Mouse (Mus musculus) c-Kit-positive CD71-positive TER-119-positive erythroid progenitor cells, embryonic 14.5 days (primary cell): Measurements from ENCODE around the gene Coro7.
"Not testable (repeated sequence)": the region's sequence is repeated elsewhere in the genome, so short reads cannot be mapped to it uniquely, and the experiment has no call there.

ENCODE experiments used
- DNase-seq: peaks from one replicate; pipeline ENCODE4 v3.0.0-alpha.2; 2013; ENCODE audit warnings: low spot score

The Coro7 gene

GRCm38 (mm10) chr16:4679121-4680018, at the start of gene Coro7:
Gene Coro7, minus strand, starts transcription at chr16:4679777.
- DNase-seq = peak; percentile 93

GRCm38 (mm10) chr16:4727963-4728362, 48.4 kb upstream of the Coro7 start:
- no peak for DNase-seq

- DNase-seq = no peak
These were observed 47.9 kb upstream of the Coro7 start for GRCm38 (mm10) chr16:4727526-4727925.

GRCm38 (mm10) chr16:4726528-4727128, 47.1 kb upstream of the Coro7 start:
- peak; percentile 34 for DNase-seq

- peak; percentile 90 for DNase-seq
These were observed 46.4 kb upstream of the Coro7 start, which contains the start of gene Hmox2 for GRCm38 (mm10) chr16:4725780-4726527. Gene Hmox2, plus strand, starts transcription at chr16:4726361.

GRCm38 (mm10) chr16:4725266-4725665, 45.7 kb upstream of the Coro7 start:
- DNase-seq = no peak

- no peak for DNase-seq
These were observed 43.3 kb upstream of the Coro7 start for GRCm38 (mm10) chr16:4722915-4723209.

GRCm38 (mm10) chr16:4722128-4722914, 42.7 kb upstream of the Coro7 start:
- no peak for DNase-seq

- DNase-seq = peak; percentile 77
These were observed 39.4 kb upstream of the Coro7 start, which contains the start of gene Nmral1 for GRCm38 (mm10) chr16:4718753-4719518. Gene Nmral1, minus strand, starts transcription at chr16:4719356.

GRCm38 (mm10) chr16:4717866-4718265, 38.3 kb upstream of the Coro7 start:
- DNase-seq = no peak

GRCm38 (mm10) chr16:4713861-4714710, 34.5 kb upstream of the Coro7 start:
- no peak for DNase-seq

- no peak for DNase-seq
These were observed 31.6 kb upstream of the Coro7 start for GRCm38 (mm10) chr16:4711173-4711572.

- no peak for DNase-seq
These were observed 26.0 kb upstream of the Coro7 start for GRCm38 (mm10) chr16:4705541-4705940.

GRCm38 (mm10) chr16:4702646-4703045, 23.1 kb upstream of the Coro7 start:
- no peak for DNase-seq

- no peak for DNase-seq
These were observed 21.6 kb upstream of the Coro7 start for GRCm38 (mm10) chr16:4701211-4701610.

- DNase-seq = not testable (repeated sequence)
These were observed 9.8 kb upstream of the Coro7 start for GRCm38 (mm10) chr16:4689371-4689770.

- DNase-seq = peak; percentile 51
These were observed 4.8 kb upstream of the Coro7 start for GRCm38 (mm10) chr16:4684457-4684791.

- DNase-seq = peak; percentile 94
These were observed 4.2 kb upstream of the Coro7 start for GRCm38 (mm10) chr16:4683581-4684456.

GRCm38 (mm10) chr16:4683193-4683580, 3.6 kb upstream of the Coro7 start:
- DNase-seq = peak; percentile 68
